ENCODE assay signal across 14 mouse cellular contexts in the genomic region with DNA sequence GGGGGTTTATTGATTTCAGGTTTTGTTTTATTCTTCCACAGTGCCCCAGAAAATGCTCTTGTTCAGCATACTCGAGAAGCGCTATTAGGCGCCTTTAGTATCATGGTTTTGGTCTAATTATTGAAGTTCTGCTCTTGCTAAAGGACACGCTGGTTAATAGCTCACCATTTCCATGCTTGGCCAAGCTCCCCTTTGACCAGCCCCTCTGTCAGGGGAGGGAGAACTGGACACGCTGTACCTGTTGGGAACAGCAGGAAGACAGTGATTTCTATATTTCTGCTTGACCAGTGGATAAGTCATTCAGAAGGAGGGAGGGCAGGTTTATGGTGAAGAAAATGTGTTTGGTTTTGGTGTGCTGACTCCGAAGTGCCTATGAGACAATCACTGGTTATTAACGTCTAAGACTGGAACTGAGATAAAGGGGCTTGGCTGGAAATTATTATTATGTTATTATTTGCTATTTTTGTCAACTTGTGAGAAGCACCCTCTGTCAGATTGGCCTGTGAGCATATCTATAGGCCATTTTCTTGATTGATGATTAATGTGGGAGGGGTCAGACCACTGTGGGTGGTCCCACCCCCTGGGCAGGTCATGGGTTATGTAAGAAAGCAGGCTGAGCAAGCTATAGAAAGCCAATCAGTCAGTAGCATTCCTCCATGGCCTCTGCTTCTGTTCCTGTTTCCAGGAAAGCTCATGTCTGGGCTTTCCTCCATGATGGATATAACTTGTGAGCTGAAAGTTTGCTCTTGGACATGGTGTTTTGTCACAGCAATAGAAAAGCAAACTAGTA.
"Had no signal": no experiment of that assay in that cellular context is flagged by ENCODE, and none has a peak within 500 bp of the region (broad histone marks: within the 10 kb centered on the region; RNA-seq: fewer than 3 reads in every experiment).

No protein-coding gene starts in this region.

- ATAC-seq: hindbrain, embryonic 16.5 days; inflammation-experienced regulatory T-cells, adult 6 months; intestine, postnatal 0 days had no signal

- H3K4me2 ChIP-seq: limb, embryonic 13.5 days; lung, embryonic 14.5 days; midbrain, embryonic 12.5 days; neural tube, embryonic 15.5 days had no signal

- H3K4me1 ChIP-seq: neural tube, embryonic 15.5 days had no signal

- H3K9me3 ChIP-seq: limb, embryonic 13.5 days; midbrain, embryonic 12.5 days; neural tube, embryonic 15.5 days had no signal

- H3K4me3 ChIP-seq: layer of hippocampus, adult 2 months; limb, embryonic 13.5 days; midbrain, embryonic 12.5 days; neural tube, embryonic 15.5 days had no signal

- H3K9ac ChIP-seq: limb, embryonic 13.5 days; liver, embryonic 14.5 days; lung, embryonic 14.5 days; midbrain, embryonic 12.5 days; neural tube, embryonic 15.5 days had no signal

- H3K36me3 ChIP-seq: limb, embryonic 13.5 days; midbrain, embryonic 12.5 days; neural tube, embryonic 15.5 days had no signal

- H3K27ac ChIP-seq: layer of hippocampus, adult 2 months; limb, embryonic 13.5 days; liver, embryonic 14.5 days; macrophage; midbrain, embryonic 12.5 days; neural tube, embryonic 15.5 days had no signal

- DNase-seq: left cerebral cortex, postnatal 4 days; lung, embryonic 14.5 days; lung, postnatal 10 days; right cerebral cortex, adult 18-20 months; right cerebral cortex, postnatal 25 days had no signal

- H3K27me3 ChIP-seq: midbrain, embryonic 12.5 days; neural tube, embryonic 15.5 days had no signal
